In genomic region chr11:46454453-46455045, GRCm38 (mm10) we compare ENCODE assay signal across 14 mouse cellular contexts. TPM values are rescaled to one million over a fixed set of nuclear protein-coding genes. Genes with fewer than 3 reads are reported as not detected.
DNase-seq lines count a peak whose midpoint lies in the region; ATAC-seq and TF ChIP-seq lines count a peak whose summit lies in the region.
"Had no signal": no experiment of that assay in that cellular context is flagged by ENCODE, and none has a peak within 500 bp of the region (broad histone marks: within the 10 kb centered on the region; RNA-seq: fewer than 3 reads in every experiment).

Gene Havcr2 (plus strand): TSS chr11:46454935.

- TF ChIP-seq POLR2A in CH12.LX (IDR thresholded peaks at IDR 0.05; ENCODE audit: low read depth, low read length): no peak
- no peak for TF ChIP-seq POLR2A in kidney, adult 2 months (IDR thresholded peaks at IDR 0.05; ENCODE audit: low read depth, low read length)

- no peak within 1 kb of the TSS for H3K4me3 ChIP-seq in CH12.LX (replicated peaks in 1 of 3; ENCODE audit: low read depth in 2 of 3, low read length in 2 of 3, poor library complexity in 1 of 3)
- peak within 1 kb of the TSS; percentile 30 for H3K4me3 ChIP-seq in macrophage (ENCODE audit: inconsistent target)
- no peak within 1 kb of the TSS for H3K4me3 ChIP-seq in kidney, adult 2 months (ENCODE audit: insufficient read depth, low read depth, low read length)
- H3K4me3 ChIP-seq in midbrain, embryonic 16.5 days (ENCODE audit: low read depth, low read length): no peak within 1 kb of the TSS
- no peak within 1 kb of the TSS for H3K4me3 ChIP-seq in stomach, postnatal 0 days (ENCODE audit: low read depth, low read length)
- H3K4me3 ChIP-seq: heart, embryonic 13.5 days; limb, embryonic 13.5 days had no signal

- H3K4me1 ChIP-seq in CH12.LX (ENCODE audit: control insufficient read depth in 1 of 2, insufficient read depth in 2 of 2): peaks cover 9 to 19% of the 10 kb centered on the region in 2 experiments
- no peaks in the 10 kb centered on the region for H3K4me1 ChIP-seq in kidney, adult 2 months (ENCODE audit: control insufficient read depth, insufficient read depth, low read length)
- no peaks in the 10 kb centered on the region for H3K4me1 ChIP-seq in midbrain, embryonic 16.5 days (ENCODE audit: control insufficient read depth, insufficient read depth, low read length)
- no peaks in the 10 kb centered on the region for H3K4me1 ChIP-seq in stomach, postnatal 0 days (replicated peaks; ENCODE audit: control insufficient read depth, insufficient read depth)
- H3K4me1 ChIP-seq: heart, embryonic 13.5 days had no signal

- H3K27ac ChIP-seq in CH12.LX (ENCODE audit: insufficient read depth, low read depth) (no peak within 1 kb of the TSS), macrophage (peak within 1 kb of the TSS; percentile 47)
- no peak within 1 kb of the TSS for H3K27ac ChIP-seq in kidney, adult 2 months (ENCODE audit: insufficient read depth, low read depth, low read length)
- no peak within 1 kb of the TSS for H3K27ac ChIP-seq in midbrain, embryonic 16.5 days (ENCODE audit: low read length)
- H3K27ac ChIP-seq in stomach, postnatal 0 days (replicated peaks): no peak within 1 kb of the TSS
- H3K27ac ChIP-seq: heart, embryonic 13.5 days; hindbrain, postnatal 0 days; limb, embryonic 13.5 days had no signal

- 34% methylated on average over 6 of the region's 6 CpGs for WGBS in macrophage (ENCODE audit: missing documents)
- WGBS in kidney, adult 2 months: 68% methylated on average over 6 of the region's 6 CpGs
- WGBS in midbrain, embryonic 16.5 days: 80% methylated on average over 6 of the region's 6 CpGs
- WGBS in stomach, postnatal 0 days: 68% methylated on average over 6 of the region's 6 CpGs

- H3K79me2 ChIP-seq in CH12.LX (replicated peaks; ENCODE audit: control insufficient read depth, extremely low read depth, insufficient read depth, poor library complexity, severe bottlenecking) (no peaks in the 10 kb centered on the region), macrophage (ENCODE audit: inconsistent target) (peaks cover 38% of the 10 kb centered on the region)

- dilution Hi-C loops in CH12.LX (cut with MboI; ENCODE audit: extremely low pct_ligation_motif_present, extremely low pct_unique_long_range_greater_than_20kb, low sequenced_read_pairs): no loop called here

- H3K9ac ChIP-seq in CH12.LX (ENCODE audit: insufficient read depth, low read depth): no peak within 1 kb of the TSS
- no peak within 1 kb of the TSS for H3K9ac ChIP-seq in midbrain, embryonic 16.5 days (ENCODE audit: low read depth, low read length)
- H3K9ac ChIP-seq in stomach, postnatal 0 days (ENCODE audit: low read length): no peak within 1 kb of the TSS
- H3K9ac ChIP-seq: heart, embryonic 13.5 days; limb, embryonic 13.5 days had no signal

- no peak for TF ChIP-seq RAD21 in CH12.LX (IDR thresholded peaks at IDR 0.05; ENCODE audit: low read depth, low read length)

- H3K27me3 ChIP-seq in CH12.LX (replicated peaks): no peaks in the 10 kb centered on the region
- H3K27me3 ChIP-seq in kidney, adult 2 months (replicated peaks; ENCODE audit: control insufficient read depth, insufficient read depth, low read length): no peaks in the 10 kb centered on the region
- no peaks in the 10 kb centered on the region for H3K27me3 ChIP-seq in midbrain, embryonic 16.5 days (ENCODE audit: control insufficient read depth, insufficient read depth, low read depth, low read length)
- no peaks in the 10 kb centered on the region for H3K27me3 ChIP-seq in stomach, postnatal 0 days (ENCODE audit: control insufficient read depth, insufficient read depth, low read length)
- H3K27me3 ChIP-seq: heart, embryonic 13.5 days; limb, embryonic 13.5 days had no signal

- no peak for TF ChIP-seq EP300 in CH12.LX (IDR thresholded peaks at IDR 0.05; ENCODE audit: low read length)
- no peak for TF ChIP-seq EP300 in stomach, postnatal 0 days (optimal IDR thresholded peaks at IDR 0.05)

- in situ Hi-C loops in CH12.LX (cut with MboI; ENCODE audit: low pct_ligation_motif_present, low pct_unique_long_range_greater_than_20kb, low sequenced_read_pairs): no loop called here

- H3K36me3 ChIP-seq in CH12.LX (replicated peaks in 1 of 2; ENCODE audit: control insufficient read depth in 1 of 2, insufficient read depth in 1 of 2, low read length in 1 of 2): no peaks in the 10 kb centered on the region
- no peaks in the 10 kb centered on the region for H3K36me3 ChIP-seq in macrophage (ENCODE audit: inconsistent target)
- H3K36me3 ChIP-seq in kidney, adult 2 months (ENCODE audit: control insufficient read depth, insufficient read depth, low read length): no peaks in the 10 kb centered on the region
- no peaks in the 10 kb centered on the region for H3K36me3 ChIP-seq in midbrain, embryonic 16.5 days (ENCODE audit: control insufficient read depth, insufficient read depth, low read length)
- no peaks in the 10 kb centered on the region for H3K36me3 ChIP-seq in stomach, postnatal 0 days (ENCODE audit: control insufficient read depth, insufficient read depth, low read length)
- H3K36me3 ChIP-seq: heart, embryonic 13.5 days; limb, embryonic 13.5 days had no signal

- no peak within 1 kb of the TSS for H3K4me2 ChIP-seq in CH12.LX (ENCODE audit: insufficient read depth, low read depth, poor library complexity, severe bottlenecking)
- H3K4me2 ChIP-seq in midbrain, embryonic 16.5 days (ENCODE audit: low read length): no peak within 1 kb of the TSS
- no peak within 1 kb of the TSS for H3K4me2 ChIP-seq in stomach, postnatal 0 days (replicated peaks; ENCODE audit: low read depth)
- H3K4me2 ChIP-seq: heart, embryonic 13.5 days; limb, embryonic 13.5 days had no signal

- no peaks in the 10 kb centered on the region for H3K9me3 ChIP-seq in CH12.LX (replicated peaks; ENCODE audit: low read length)
- H3K9me3 ChIP-seq in midbrain, embryonic 16.5 days (replicated peaks; ENCODE audit: control insufficient read depth, low read length, poor library complexity, severe bottlenecking): no peaks in the 10 kb centered on the region
- no peaks in the 10 kb centered on the region for H3K9me3 ChIP-seq in stomach, postnatal 0 days (ENCODE audit: control insufficient read depth, low read length)
- H3K9me3 ChIP-seq: heart, embryonic 13.5 days; limb, embryonic 13.5 days had no signal

- DNase-seq in 3T3-L1 (ENCODE audit: low read depth, low spot score) (peak; percentile 49), CH12.LX (ENCODE audit: extremely low read depth) (peak; percentile 46)
- no peak for DNase-seq in kidney, adult 2 months
- no peak for DNase-seq in stomach, postnatal 0 days (ENCODE audit: low spot score)
- DNase-seq: adrenal gland, postnatal 25 days; cerebellum, postnatal 14 days; kidney, postnatal 4 days had no signal

- ATAC-seq in erythroid progenitor cell, adult 5-6 weeks (replicated peaks; ENCODE audit: low FRiP score, poor library complexity, severe bottlenecking): 0 out of 2 replicates have a peak, but pooled peaks have one; percentile 56
- no peak for ATAC-seq in midbrain, embryonic 16.5 days
- no peak for ATAC-seq in stomach, postnatal 0 days (ENCODE audit: low FRiP score, low TSS enrichment)
- ATAC-seq: hindbrain, postnatal 0 days had no signal

- TF ChIP-seq CTCF in CH12.LX (conservative IDR thresholded peaks at IDR 0.05 in 1 of 2, IDR thresholded peaks at IDR 0.05 in 1 of 2; ENCODE audit: low read depth in 2 of 2, low read length in 2 of 2): no peak
- no peak for TF ChIP-seq CTCF in kidney, adult 2 months (conservative IDR thresholded peaks at IDR 0.05; ENCODE audit: insufficient read depth, insufficient read length, low read depth, low read length)
- TF ChIP-seq CTCF in stomach, postnatal 0 days (IDR thresholded peaks at IDR 0.05; ENCODE audit: low read depth): no peak

TF ChIP-seq in CH12.LX, 34 proteins besides CTCF, POLR2A, EP300 and RAD21:
- TF ChIP-seq TBP (conservative IDR thresholded peaks at IDR 0.05; ENCODE audit: low read depth, low read length): no peak
- TF ChIP-seq SIN3A (IDR thresholded peaks at IDR 0.05; ENCODE audit: low read length): no peak
- TF ChIP-seq ZNF384 (IDR thresholded peaks at IDR 0.05; ENCODE audit: low read depth, low read length): no peak
- TF ChIP-seq MYC (IDR thresholded peaks at IDR 0.05; ENCODE audit: low read depth, low read length): no peak
- no peak for TF ChIP-seq HCFC1 (IDR thresholded peaks at IDR 0.05; ENCODE audit: low read depth, low read length)
- TF ChIP-seq NRF1 (IDR thresholded peaks at IDR 0.05; ENCODE audit: low read depth, low read length): no peak
- no peak for TF ChIP-seq E2F4 (IDR thresholded peaks at IDR 0.05; ENCODE audit: insufficient replicate concordance, low read depth, low read length)

RNA-seq across cellular contexts. Expression of gene Havcr2, which starts in this region (rescaled TPM):
- total RNA-seq in CH12.LX (2012; rRNA removed) (0.08 TPM in 1 of 2 replicates, not detected in the other), CH12.LX (2014; rRNA removed) (0.20 and 0.27 TPM in 2 replicates)
- polyA plus RNA-seq in CH12.LX (2012; ENCODE audit: insufficient read length, low read depth) (0.44 and 0.60 TPM in 2 replicates), macrophage (2018) (18.7 to 40.5 TPM (median 38.9 TPM) in 3 replicates)
- 2.1 TPM in 1 of 2 replicates, not detected in the other for total RNA-seq in erythroid progenitor cell, adult 5-6 weeks (2015; ENCODE audit: low replicate concordance)
- total RNA-seq in erythroid progenitor cell, adult 5-6 weeks (2017; ENCODE audit: low replicate concordance): 1.5 and 2.5 TPM in 2 replicates
- total RNA-seq in macrophage (2018; cell fraction: chromatin; rRNA removed): 10 to 100 TPM in 11 of 26 experiments, 1 to 10 TPM in 15; 1.9 to 22.9 (median 8.8) TPM
- total RNA-seq in macrophage (2018; cell fraction: cytosol; rRNA removed): 10 to 100 TPM; 17.1 to 35.2 (median 23.6) TPM
- 10 to 100 TPM in 24 of 26 experiments, 1 to 10 TPM in 2; 4.4 to 61.1 (median 19.5) TPM for total RNA-seq in macrophage (2018; cell fraction: nucleus; rRNA removed)
- 0.19 and 0.25 TPM in 2 replicates for polyA plus RNA-seq in kidney, adult 2 months (2012; rRNA removed)
- polyA plus RNA-seq in midbrain, embryonic 16.5 days (2015; fragmentation: Nextera tagmentation; extraction: Ambion mirVana): 0.06 and 0.20 TPM in 2 replicates
- 0.06 and 0.07 TPM in 2 replicates for polyA plus RNA-seq in stomach, postnatal 0 days (2015; fragmentation: Nextera tagmentation; extraction: Ambion mirVana)
- total RNA-seq: ES-E14 had no signal

Comparison
In these comparisons a context has a peak if more than half of its experiments do, and no peak if none do; other contexts are left out.
1. RNA of gene Havcr2 (polyA plus RNA-seq): 18.7 to 40.5 TPM in macrophage; 0.44 to 0.60 TPM in CH12.LX, 0.19 to 0.25 TPM in kidney, adult 2 months, 0.06 to 0.20 TPM in midbrain, embryonic 16.5 days and 0.06 to 0.07 TPM in stomach, postnatal 0 days; every median in the first group is over 10 times any median in the second.
2. Peak in DNase-seq in CH12.LX; RNA of the gene not detected or under 1 TPM.